Mouse (Mus musculus): ENCODE measurements around the gene Kcnf1.
A peak's percentile ranks its signal among the peaks of the same experiment; 100 is the strongest.

Gene Kcnf1

GRCm38 (mm10) chr12:17159549-17159948, 17.1 kb downstream of the Kcnf1 start:
- DNase-seq (ENCODE audit: low spot score in 2 of 2), result no peak

DNA sequence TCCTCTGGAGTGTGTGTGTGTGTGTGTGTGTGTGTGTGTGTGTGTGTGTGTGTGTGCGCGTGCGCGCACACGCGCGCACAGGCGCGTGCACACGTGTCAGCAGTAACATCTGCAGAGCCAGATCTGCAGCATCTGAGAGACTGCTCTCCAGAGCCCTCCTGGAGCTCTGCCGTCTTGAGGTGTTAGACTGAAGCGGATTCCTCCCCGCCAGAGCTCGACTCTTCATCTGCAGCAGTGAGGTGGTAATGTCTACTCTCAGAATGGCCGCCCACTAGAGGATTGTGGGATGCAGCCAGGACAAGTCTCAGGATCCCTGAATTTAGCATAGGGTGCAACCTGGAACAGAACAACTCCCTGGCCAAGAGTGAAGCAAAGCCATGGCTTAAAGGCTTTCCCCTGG, 19.1 kb downstream of the Kcnf1 start:
- no peak for DNase-seq (ENCODE audit: low spot score in 2 of 2)

DNA sequence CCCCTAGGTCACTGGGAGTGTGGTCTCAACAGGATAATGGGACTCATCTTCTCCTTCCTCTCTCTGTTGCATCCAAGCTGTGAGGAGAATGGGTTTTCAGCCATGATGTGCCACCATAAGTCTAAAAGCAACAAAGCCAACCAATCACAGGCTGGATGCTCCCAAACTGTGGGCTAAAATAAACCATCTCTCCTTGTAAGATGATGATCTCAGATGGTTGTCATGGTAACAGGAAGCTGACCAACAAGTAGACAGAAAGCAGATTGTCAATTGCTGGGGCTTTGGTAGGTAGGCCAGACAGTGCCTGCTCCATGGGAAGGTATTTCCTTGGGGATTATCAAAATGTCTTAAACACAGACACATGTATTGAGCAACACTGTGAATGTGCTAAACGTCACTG, 20.9 kb downstream of the Kcnf1 start:
- no peak for DNase-seq (ENCODE audit: low spot score in 2 of 2)

GRCm38 (mm10) chr12:17152840-17153239, 23.8 kb downstream of the Kcnf1 start:
- no peak for DNase-seq (ENCODE audit: low spot score in 2 of 2)

GRCm38 (mm10) chr12:17148920-17149319, 27.8 kb downstream of the Kcnf1 start:
- DNase-seq (ENCODE audit: low spot score in 2 of 2), result no peak

- DNase-seq (ENCODE audit: low spot score in 2 of 2), result no peak
Observed at GRCm38 (mm10) chr12:17141791-17142190, 34.9 kb downstream of the Kcnf1 start.

DNA sequence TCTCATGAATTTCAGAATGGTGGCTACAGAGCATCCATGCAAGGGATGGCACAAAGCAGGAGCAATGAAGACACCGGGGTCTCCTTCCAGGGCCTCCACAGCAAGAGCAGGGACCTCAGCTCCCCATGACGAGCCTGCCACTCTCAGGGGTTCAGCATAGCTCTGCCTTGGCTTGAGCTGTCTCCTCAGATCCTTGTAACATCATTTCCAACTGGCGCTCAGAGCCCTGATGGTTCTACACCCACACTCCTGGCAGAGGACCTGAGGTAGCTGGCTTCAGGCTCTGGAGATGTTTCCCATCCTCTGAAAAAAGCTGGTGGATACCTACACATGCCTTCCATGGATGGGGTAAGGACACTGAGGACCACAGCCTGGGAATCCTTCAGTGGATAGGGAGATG, 36.3 kb downstream of the Kcnf1 start:
- no peak for DNase-seq (ENCODE audit: low spot score in 2 of 2)

GRCm38 (mm10) chr12:17134546-17135096, 42.1 kb downstream of the Kcnf1 start:
- no peak for DNase-seq (ENCODE audit: low spot score in 2 of 2)

DNA sequence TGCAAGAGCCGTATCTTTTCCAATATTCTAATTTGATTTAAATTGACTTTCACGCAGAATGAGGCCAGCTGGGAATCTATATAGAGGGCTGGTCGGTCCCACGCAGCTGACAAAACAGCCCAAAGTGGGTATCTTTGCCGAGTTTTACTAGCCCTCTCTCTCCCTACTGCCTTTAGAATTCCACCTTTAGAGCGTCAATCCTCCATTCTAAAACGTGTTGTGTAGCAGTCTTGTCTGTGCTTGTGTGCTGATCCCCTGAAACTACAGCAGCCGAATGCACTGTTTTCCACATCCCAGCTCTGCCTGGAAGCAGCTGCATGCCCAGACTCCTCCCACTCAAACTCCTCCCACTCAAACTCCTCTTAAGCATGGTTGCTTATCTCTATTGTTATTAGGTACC, 44.4 kb downstream of the Kcnf1 start:
- DNase-seq (ENCODE audit: low spot score in 2 of 2), result no peak

DNA sequence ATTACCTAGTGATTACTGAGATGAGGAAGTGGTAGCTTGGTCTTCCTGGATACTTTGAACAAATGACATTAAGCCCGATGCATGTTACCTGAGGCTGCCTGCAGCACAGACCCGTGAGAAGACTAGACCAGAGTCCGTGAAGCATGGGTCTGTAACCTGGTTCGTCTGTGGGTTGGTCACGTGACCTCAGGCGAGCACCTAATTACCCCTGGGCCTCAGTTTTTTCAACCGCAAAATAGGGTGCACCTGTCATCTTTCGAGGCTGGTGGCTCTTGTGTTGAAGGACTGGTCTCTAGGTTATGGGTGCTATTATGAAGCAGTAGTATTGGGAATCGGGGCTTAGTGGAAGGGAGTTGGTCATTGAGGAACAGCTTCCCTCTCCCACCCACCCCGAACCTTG, 45.1 kb downstream of the Kcnf1 start:
- DNase-seq (ENCODE audit: low spot score in 2 of 2), result no peak

GRCm38 (mm10) chr12:17122881-17123280, 53.8 kb downstream of the Kcnf1 start:
- peak; percentile 22 to 70 for DNase-seq (ENCODE audit: low spot score in 2 of 2)

Measured in spleen, postnatal 4 days (tissue).